Mouse (Mus musculus) liver, embryonic 12.5 days (tissue): ENCODE measurements around the gene Pitx2. TPM values are rescaled to one million over a fixed set of nuclear protein-coding genes. Genes with fewer than 3 reads are reported as not detected.

Experiments used
- ATAC-seq: fragments of 200-750 bp; cut with Nextera tagmentation; 2 replicates; pipeline ENCODE4 v1.8.0; 2017; ENCODE audit warnings: moderate number of reproducible peaks, mild to moderate bottlenecking, moderate library complexity
- H3K27ac ChIP-seq: fragments of 300-500 bp; sonication (generic); 2 replicates; pipeline ENCODE4 v1.5.1; 2016; ENCODE audit warnings: mild to moderate bottlenecking
- H3K27me3 ChIP-seq: fragments of 300-500 bp; sonication (generic); replicated peaks from 2 replicates; pipeline ENCODE4 v1.6.1; 2016; ENCODE audit warnings: mild to moderate bottlenecking, moderate library complexity
- H3K36me3 ChIP-seq: fragments of 300-500 bp; sonication (generic); 2 replicates; pipeline ENCODE4 v1.6.1; 2016; ENCODE audit warnings: mild to moderate bottlenecking, moderate library complexity
- H3K4me1 ChIP-seq: fragments of 300-500 bp; sonication (generic); 2 replicates; pipeline ENCODE4 v1.6.1; 2016
- H3K4me2 ChIP-seq: fragments of 300-500 bp; sonication (generic); 2 replicates; pipeline ENCODE4 v1.6.1; 2016; ENCODE audit warnings: mild to moderate bottlenecking, moderate library complexity
- H3K4me3 ChIP-seq: fragments of 300-500 bp; sonication (generic); 2 replicates; pipeline ENCODE4 v1.5.1; 2016; ENCODE audit warnings: mild to moderate bottlenecking, moderate library complexity
- H3K9ac ChIP-seq: fragments of 300-500 bp; sonication (generic); 2 replicates; pipeline ENCODE4 v1.6.1; 2016; ENCODE audit warnings: mild to moderate bottlenecking, moderate library complexity
- H3K9me3 ChIP-seq: fragments of 300-500 bp; sonication (generic); replicated peaks from 2 replicates; pipeline ENCODE4 v1.6.1; 2016; ENCODE audit warnings: mild to moderate bottlenecking, moderate library complexity
- WGBS: fragments of 180-500 bp; shearing (Covaris S2); methylation state at CpG from one replicate; pipeline ENCODE4 v1.1.7; 2016; ENCODE audit not compliant: insufficient replicate concordance; 5-methylcytosine and 5-hydroxymethylcytosine counted together
- polyA plus RNA-seq: library from polyadenylated mRNA; unstranded; fragments of >200 nt; fragmentation: Nextera tagmentation; extraction: Ambion mirVana; gene quantifications from 2 replicates; pipeline ENCODE4 v1.2.1, GENCODE M21; 2016

The Pitx2 gene
- polyA plus RNA-seq, 1 experiment from 2014 or later = 5.9 TPM

GRCm38 (mm10) chr3:129214146-129214665, 14.5 kb downstream of the Pitx2 start:
- Histone ChIP-seq H3K27ac (no peak overlapping the region), H3K4me2 (peak overlapping the region; percentile 73), H3K9me3 (no peaks in the 10 kb centered on the region), H3K4me1 (0 out of 2 replicates have a peak, but pooled peaks cover 11% of the 10 kb centered on the region), H3K27me3 (peaks cover 98% of the 10 kb centered on the region), H3K9ac (peak overlapping the region; percentile 22), H3K36me3 (no peaks in the 10 kb centered on the region), H3K4me3 (peak overlapping the region; percentile 55)
- ATAC-seq = no peak
- WGBS = under 1% methylated on average over 33 of the region's 34 CpGs

GRCm38 (mm10) chr3:129214666-129215161, 15.0 kb downstream of the Pitx2 start:
- Histone ChIP-seq H3K4me3 (peak overlapping the region; percentile 55), H3K9ac (peak overlapping the region; percentile 22; the same call in 1 of the 2 replicates), H3K27ac (no peak overlapping the region), H3K4me2 (peak overlapping the region; percentile 73), H3K36me3 (no peaks in the 10 kb centered on the region), H3K4me1 (0 out of 2 replicates have a peak, but pooled peaks cover 11% of the 10 kb centered on the region), H3K27me3 (peaks cover 97% of the 10 kb centered on the region), H3K9me3 (no peaks in the 10 kb centered on the region)
- WGBS = 2% methylated on average over 31 of the region's 31 CpGs
- no peak for ATAC-seq

DNA sequence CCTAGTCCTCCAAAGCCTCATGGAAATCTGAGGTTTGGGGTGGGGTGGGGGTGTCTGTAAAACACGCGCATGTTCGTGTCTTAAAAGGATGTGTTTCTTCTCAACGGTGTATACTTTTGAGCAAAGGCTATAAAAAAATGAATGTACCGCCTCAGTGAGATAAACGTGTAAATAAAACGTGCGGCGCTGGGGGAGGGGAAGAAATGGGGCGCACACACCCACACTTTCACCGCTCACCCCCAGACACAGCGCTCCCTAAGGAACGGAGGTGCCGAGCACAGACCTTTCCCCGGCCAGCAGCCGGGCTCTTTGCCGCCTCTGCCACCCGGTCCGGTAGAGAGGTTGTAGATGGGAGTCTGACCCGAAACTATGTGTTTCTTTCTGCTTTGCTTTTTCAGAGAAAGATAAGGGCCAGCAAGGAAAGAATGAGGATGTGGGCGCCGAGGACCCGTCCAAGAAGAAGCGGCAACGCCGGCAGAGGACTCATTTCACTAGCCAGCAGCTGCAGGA, 15.6 kb downstream of the Pitx2 start:
- 0 out of 2 replicates have a peak overlapping the region, but pooled peaks have one; percentile 35 for H3K9ac ChIP-seq
- 3% methylated on average over 26 of the region's 26 CpGs for WGBS

GRCm38 (mm10) chr3:129215751-129216331, 16.2 kb downstream of the Pitx2 start:
- Histone ChIP-seq H3K4me3 (peak overlapping the region; percentile 55; the same call in 1 of the 2 replicates), H3K27ac (no peak overlapping the region), H3K9ac (peak overlapping the region; percentile 35; the same call in 1 of the 2 replicates), H3K36me3 (no peaks in the 10 kb centered on the region), H3K4me2 (peak overlapping the region; percentile 73), H3K27me3 (peaks cover 97% of the 10 kb centered on the region), H3K9me3 (no peaks in the 10 kb centered on the region), H3K4me1 (0 out of 2 replicates have a peak, but pooled peaks cover 11% of the 10 kb centered on the region)
- under 1% methylated on average over 35 of the region's 35 CpGs for WGBS
- no peak for ATAC-seq

More for the DNA sequence above, 15.6 kb downstream of the Pitx2 start:
- no peaks in the 10 kb centered on the region for H3K36me3 ChIP-seq
- no peak for ATAC-seq
- H3K9me3 ChIP-seq = no peaks in the 10 kb centered on the region
- H3K4me3 ChIP-seq = peak overlapping the region; percentile 55
- peaks cover 97% of the 10 kb centered on the region for H3K27me3 ChIP-seq
- H3K4me1 ChIP-seq = 0 out of 2 replicates have a peak, but pooled peaks cover 11% of the 10 kb centered on the region
- no peak overlapping the region for H3K27ac ChIP-seq
- H3K4me2 ChIP-seq = peak overlapping the region; percentile 73

- Histone ChIP-seq H3K27me3 (peaks cover 97% of the 10 kb centered on the region), H3K9ac (no peak overlapping the region), H3K9me3 (no peaks in the 10 kb centered on the region), H3K4me1 (0 out of 2 replicates have a peak, but pooled peaks cover 11% of the 10 kb centered on the region), H3K4me2 (0 out of 2 replicates have a peak overlapping the region, but pooled peaks have one; percentile 73), H3K27ac (no peak overlapping the region), H3K4me3 (peak overlapping the region; percentile 13; the same call in 1 of the 2 replicates), H3K36me3 (no peaks in the 10 kb centered on the region)
- 1% methylated on average over 9 of the region's 9 CpGs for WGBS
- ATAC-seq = no peak
Observed at GRCm38 (mm10) chr3:129216491-129216890, 16.8 kb downstream of the Pitx2 start.

GRCm38 (mm10) chr3:129216911-129217561, 17.4 kb downstream of the Pitx2 start:
- 2% methylated on average over 34 of the region's 34 CpGs for WGBS
- H3K27me3 ChIP-seq = peaks cover 97% of the 10 kb centered on the region
- H3K4me3 ChIP-seq = peak overlapping the region; percentile 13; the same call in 1 of the 2 replicates
- H3K9ac ChIP-seq = no peak overlapping the region
- 0 out of 2 replicates have a peak, but pooled peaks cover 11% of the 10 kb centered on the region for H3K4me1 ChIP-seq
- no peaks in the 10 kb centered on the region for H3K9me3 ChIP-seq
- H3K27ac ChIP-seq = no peak overlapping the region
- ATAC-seq = no peak
- no peaks in the 10 kb centered on the region for H3K36me3 ChIP-seq
- H3K4me2 ChIP-seq = peak overlapping the region; percentile 5; the same call in 1 of the 2 replicates

- no peak overlapping the region for H3K27ac ChIP-seq
- H3K9ac ChIP-seq = no peak overlapping the region
- H3K9me3 ChIP-seq = no peaks in the 10 kb centered on the region
- peaks cover 97% of the 10 kb centered on the region for H3K27me3 ChIP-seq
- 0 out of 2 replicates have a peak overlapping the region, but pooled peaks have one; percentile 14 for H3K4me2 ChIP-seq
- WGBS = 5% methylated on average over 12 of the region's 12 CpGs
- H3K4me1 ChIP-seq = 0 out of 2 replicates have a peak, but pooled peaks cover 11% of the 10 kb centered on the region
- H3K36me3 ChIP-seq = no peaks in the 10 kb centered on the region
- ATAC-seq = no peak
- no peak overlapping the region; the same call in 1 of the 2 replicates for H3K4me3 ChIP-seq
Observed at GRCm38 (mm10) chr3:129217862-129218370, 18.2 kb downstream of the Pitx2 start.

DNA sequence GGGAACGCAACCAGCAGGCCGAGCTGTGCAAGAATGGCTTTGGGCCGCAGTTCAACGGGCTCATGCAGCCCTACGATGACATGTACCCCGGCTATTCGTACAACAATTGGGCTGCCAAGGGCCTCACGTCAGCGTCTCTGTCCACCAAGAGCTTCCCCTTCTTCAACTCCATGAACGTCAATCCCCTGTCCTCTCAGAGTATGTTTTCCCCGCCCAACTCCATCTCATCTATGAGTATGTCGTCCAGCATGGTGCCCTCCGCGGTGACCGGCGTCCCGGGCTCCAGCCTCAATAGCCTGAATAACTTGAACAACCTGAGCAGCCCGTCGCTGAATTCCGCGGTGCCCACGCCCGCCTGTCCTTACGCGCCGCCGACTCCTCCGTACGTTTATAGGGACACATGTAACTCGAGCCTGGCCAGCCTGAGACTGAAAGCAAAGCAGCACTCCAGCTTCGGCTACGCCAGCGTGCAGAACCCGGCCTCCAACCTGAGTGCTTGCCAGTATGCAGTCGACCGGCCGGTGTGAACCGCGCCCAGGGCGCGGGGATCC, 18.8 kb downstream of the Pitx2 start:
- 0 out of 2 replicates have a peak, but pooled peaks cover 10% of the 10 kb centered on the region for H3K4me1 ChIP-seq
- WGBS = 3% methylated on average over 41 of the region's 41 CpGs
- no peak overlapping the region for H3K27ac ChIP-seq
- no peaks in the 10 kb centered on the region for H3K36me3 ChIP-seq
- ATAC-seq = no peak
- H3K9me3 ChIP-seq = no peaks in the 10 kb centered on the region
- no peak overlapping the region for H3K9ac ChIP-seq
- H3K27me3 ChIP-seq = peaks cover 97% of the 10 kb centered on the region
- 0 out of 2 replicates have a peak overlapping the region, but pooled peaks have one; percentile 14 for H3K4me2 ChIP-seq
- H3K4me3 ChIP-seq = no peak overlapping the region

- no peaks in the 10 kb centered on the region for H3K4me1 ChIP-seq
- H3K27me3 ChIP-seq = peaks cover 97% of the 10 kb centered on the region
- H3K4me3 ChIP-seq = no peak overlapping the region
- 0 out of 2 replicates have a peak overlapping the region, but pooled peaks have one; percentile 1 for H3K4me2 ChIP-seq
- H3K36me3 ChIP-seq = no peaks in the 10 kb centered on the region
- no peak for ATAC-seq
- no peaks in the 10 kb centered on the region for H3K9me3 ChIP-seq
- no peak overlapping the region for H3K9ac ChIP-seq
- 7% methylated on average over 7 of the region's 7 CpGs for WGBS
- H3K27ac ChIP-seq = no peak overlapping the region
Observed at GRCm38 (mm10) chr3:129220086-129220670, 20.5 kb downstream of the Pitx2 start.

GRCm38 (mm10) chr3:129220681-129221379, 21.2 kb downstream of the Pitx2 start:
- no peak for ATAC-seq
- H3K4me1 ChIP-seq = no peaks in the 10 kb centered on the region
- no peak overlapping the region for H3K27ac ChIP-seq
- peaks cover 97% of the 10 kb centered on the region for H3K27me3 ChIP-seq
- no peak overlapping the region for H3K9ac ChIP-seq
- H3K36me3 ChIP-seq = no peaks in the 10 kb centered on the region
- 0 out of 2 replicates have a peak overlapping the region, but pooled peaks have one; percentile 1 for H3K4me2 ChIP-seq
- no peak overlapping the region for H3K4me3 ChIP-seq
- no peaks in the 10 kb centered on the region for H3K9me3 ChIP-seq
- 5% methylated on average over 24 of the region's 24 CpGs for WGBS
